Mouse (Mus musculus) right cerebral cortex, postnatal 36 days (tissue): ENCODE data around the gene Vill.

Experiments used
- DNase-seq, 2 experiments: peaks; one replicate each; pipeline ENCODE4 v3.0.0; 2022; ENCODE audit warnings: low spot score in 2 of 2, mixed read lengths in 1 of 2

Vill gene

GRCm38 (mm10) chr9:119080040-119080675, 27.6 kb downstream of the Vill start:
- no peak for DNase-seq

GRCm38 (mm10) chr9:119082039-119082438, 29.5 kb downstream of the Vill start:
- no peak for DNase-seq

- DNase-seq: no peak
These were observed 30.3 kb downstream of the Vill start for GRCm38 (mm10) chr9:119082656-119083430.

GRCm38 (mm10) chr9:119083966-119084365, 31.4 kb downstream of the Vill start:
- no peak for DNase-seq

- no peak for DNase-seq
These were observed 33.9 kb downstream of the Vill start for GRCm38 (mm10) chr9:119086451-119086850.

- no peak for DNase-seq
These were observed 34.7 kb downstream of the Vill start for GRCm38 (mm10) chr9:119087309-119087708.

GRCm38 (mm10) chr9:119088148-119088801, 35.7 kb downstream of the Vill start:
- DNase-seq: peak; percentile 58 to 62

GRCm38 (mm10) chr9:119089437-119089836, 36.9 kb downstream of the Vill start:
- DNase-seq: no peak

GRCm38 (mm10) chr9:119090462-119090861, 37.9 kb downstream of the Vill start:
- no peak for DNase-seq

GRCm38 (mm10) chr9:119091581-119092310, 39.2 kb downstream of the Vill start:
- DNase-seq: no peak

- peak; percentile 18 to 36 for DNase-seq
These were observed 40.2 kb downstream of the Vill start for GRCm38 (mm10) chr9:119092473-119093418.

GRCm38 (mm10) chr9:119093419-119094295, 41.1 kb downstream of the Vill start, which contains the start of gene Plcd1:
TSS of gene Plcd1 (minus strand) at chr9:119093502.
- DNase-seq: peak; percentile 73 to 80

GRCm38 (mm10) chr9:119094462-119095109, 42.0 kb downstream of the Vill start:
- no peak for DNase-seq

- peak; percentile 34 to 48 for DNase-seq
These were observed 47.8 kb downstream of the Vill start for GRCm38 (mm10) chr9:119100177-119100898.

- DNase-seq: peak; percentile 64 to 86
These were observed 49.6 kb downstream of the Vill start, which contains the start of gene Dlec1 for GRCm38 (mm10) chr9:119101992-119102782. TSS of gene Dlec1 (plus strand) at chr9:119102478.

GRCm38 (mm10) chr9:119102783-119103113, 50.2 kb downstream of the Vill start:
- peak in 1 of 2 experiments; percentile 53 for DNase-seq

GRCm38 (mm10) chr9:119107566-119107965, 55.0 kb downstream of the Vill start:
- peak in 1 of 2 experiments; percentile 28 for DNase-seq
